Comparison of ENCODE assay signal across 8 mouse cellular contexts in genomic region chr5:113992339-113992831, GRCm38 (mm10). TPM values are rescaled to one million over a fixed set of nuclear protein-coding genes. Genes with fewer than 3 reads are reported as not detected.
DNase-seq lines count a peak whose midpoint lies in the region; ATAC-seq and TF ChIP-seq lines count a peak whose summit lies in the region.

No protein-coding gene starts in this region.

- peak overlapping the region; percentile 92 for H3K4me2 ChIP-seq in heart, embryonic 11.5 days
- peak overlapping the region; percentile 76 for H3K4me2 ChIP-seq in stomach, embryonic 14.5 days (replicated peaks; ENCODE audit: low read depth, low read length)

- no peak for TF ChIP-seq POLR2A in bone marrow macrophage, adult 2 months (IDR thresholded peaks at IDR 0.05; ENCODE audit: borderline replicate concordance, low read depth, low read length)

- WGBS in heart, embryonic 11.5 days (ENCODE audit: insufficient replicate concordance): 21% methylated on average over 12 of the region's 12 CpGs
- WGBS in stomach, embryonic 14.5 days: 6% methylated on average over 12 of the region's 12 CpGs

- no peaks in the 10 kb centered on the region for H3K27me3 ChIP-seq in heart, embryonic 11.5 days (ENCODE audit: control insufficient read depth, insufficient read depth, low read length)
- H3K27me3 ChIP-seq in megakaryocyte, embryonic 14.5 days (replicated peaks): peaks cover 16% of the 10 kb centered on the region
- H3K27me3 ChIP-seq in stomach, embryonic 14.5 days (ENCODE audit: control insufficient read depth, insufficient read depth, low read length): no peaks in the 10 kb centered on the region

- H3K4me3 ChIP-seq in bone marrow macrophage, adult 2 months (ENCODE audit: insufficient read depth, low read length): peak overlapping the region; percentile 93
- peak overlapping the region; percentile 82 for H3K4me3 ChIP-seq in heart, embryonic 11.5 days (ENCODE audit: low read depth, low read length)
- H3K4me3 ChIP-seq in megakaryocyte, embryonic 14.5 days (replicated peaks): peak overlapping the region; percentile 97
- H3K4me3 ChIP-seq in stomach, embryonic 14.5 days (ENCODE audit: low read depth, low read length): peak overlapping the region; percentile 81

- H3K4me1 ChIP-seq in bone marrow macrophage, adult 2 months (ENCODE audit: control insufficient read depth, insufficient read depth, low read length): peaks cover 17% of the 10 kb centered on the region
- H3K4me1 ChIP-seq in heart, embryonic 11.5 days (ENCODE audit: control insufficient read depth, insufficient read depth, low read length): peaks cover 38% of the 10 kb centered on the region
- peaks cover 52% of the 10 kb centered on the region for H3K4me1 ChIP-seq in megakaryocyte, embryonic 14.5 days
- H3K4me1 ChIP-seq in stomach, embryonic 14.5 days (ENCODE audit: control insufficient read depth, insufficient read depth, low read length): peaks cover 15% of the 10 kb centered on the region; the same call in 1 of the 2 replicates

- no peaks in the 10 kb centered on the region for H3K9me3 ChIP-seq in heart, embryonic 11.5 days (replicated peaks; ENCODE audit: control insufficient read depth, low read length)
- peaks cover 11% of the 10 kb centered on the region for H3K9me3 ChIP-seq in megakaryocyte, embryonic 14.5 days
- H3K9me3 ChIP-seq in stomach, embryonic 14.5 days (ENCODE audit: control insufficient read depth, low read depth, low read length): no peaks in the 10 kb centered on the region

- peak overlapping the region; percentile 95 for H3K9ac ChIP-seq in heart, embryonic 11.5 days (ENCODE audit: low read depth, low read length)
- peak overlapping the region; percentile 82 for H3K9ac ChIP-seq in stomach, embryonic 14.5 days (replicated peaks; ENCODE audit: low read depth, low read length)

- DNase-seq in cerebellum, postnatal 14 days: peak; percentile 39 to 44
- no peak for DNase-seq in cerebellum, adult 9-10 months
- DNase-seq in kidney, postnatal 25 days: peak; percentile 57 to 65
- DNase-seq in layer of hippocampus, postnatal 14 days (ENCODE audit: low spot score in 2 of 2): no peak

- H3K36me3 ChIP-seq in heart, embryonic 11.5 days (ENCODE audit: control insufficient read depth, insufficient read depth, low read length): no peaks in the 10 kb centered on the region
- peaks cover 6% of the 10 kb centered on the region for H3K36me3 ChIP-seq in megakaryocyte, embryonic 14.5 days (replicated peaks; ENCODE audit: low read length)
- peaks cover 6% of the 10 kb centered on the region; the same call in 1 of the 2 replicates for H3K36me3 ChIP-seq in stomach, embryonic 14.5 days (ENCODE audit: control insufficient read depth, insufficient read depth, low read length)

- TF ChIP-seq CTCF in bone marrow macrophage, adult 2 months (IDR thresholded peaks at IDR 0.05; ENCODE audit: low read depth, low read length): no peak

- ATAC-seq in heart, embryonic 11.5 days (replicated peaks; ENCODE audit: insufficient number of reproducible peaks, low FRiP score, low TSS enrichment): no peak
- no peak for ATAC-seq in stomach, embryonic 14.5 days (ENCODE audit: insufficient number of reproducible peaks, insufficient read depth, low FRiP score, low read depth)

- peak overlapping the region; percentile 53 for H3K27ac ChIP-seq in bone marrow macrophage, adult 2 months (ENCODE audit: insufficient read depth, low read depth, low read length)
- peak overlapping the region; percentile 89 for H3K27ac ChIP-seq in heart, embryonic 11.5 days (ENCODE audit: low read depth, low read length)
- H3K27ac ChIP-seq in stomach, embryonic 14.5 days (ENCODE audit: low read length): peak overlapping the region; percentile 96

RNA-seq across cellular contexts. Expression of gene Ssh1, which starts 1.3 kb away (rescaled TPM):
- polyA plus RNA-seq in bone marrow macrophage, adult 2 months (2012; ENCODE audit: insufficient read depth, insufficient read length, missing spikeins): 15.3 and 18.5 TPM in 2 replicates
- 18.2 and 35.8 TPM in 2 replicates for polyA plus RNA-seq in heart, embryonic 11.5 days (2014; fragmentation: Nextera tagmentation; extraction: Ambion mirVana)
- 2.9 and 3.9 TPM in 2 replicates for polyA plus RNA-seq in megakaryocyte, embryonic 14.5 days (2012; ENCODE audit: insufficient read depth, low replicate concordance)
- 22.2 and 25.0 TPM in 2 replicates for polyA plus RNA-seq in stomach, embryonic 14.5 days (2014; fragmentation: Nextera tagmentation; extraction: Ambion mirVana)
- total RNA-seq in layer of hippocampus, postnatal 14 days (2021): 10 to 100 TPM; 23.8 to 25.2 TPM

RNA-seq across cellular contexts. Expression of gene Dao, which starts 11.1 kb away (rescaled TPM):
- polyA plus RNA-seq in bone marrow macrophage, adult 2 months (2012; ENCODE audit: insufficient read depth, insufficient read length, missing spikeins): not detected in 2 replicates
- not detected in 2 replicates for polyA plus RNA-seq in heart, embryonic 11.5 days (2014; fragmentation: Nextera tagmentation; extraction: Ambion mirVana)
- polyA plus RNA-seq in megakaryocyte, embryonic 14.5 days (2012; ENCODE audit: insufficient read depth, low replicate concordance): not detected in 2 replicates
- polyA plus RNA-seq in stomach, embryonic 14.5 days (2014; fragmentation: Nextera tagmentation; extraction: Ambion mirVana): 0.16 and 0.17 TPM in 2 replicates
- not detected for total RNA-seq in layer of hippocampus, postnatal 14 days (2021)

Comparison
In these comparisons a context has a peak if more than half of its experiments do, and no peak if none do; other contexts are left out.
1. DNase-seq: peak in cerebellum, postnatal 14 days (2 of 2) and kidney, postnatal 25 days (2 of 2); none in cerebellum, adult 9-10 months (single experiment) and layer of hippocampus, postnatal 14 days (0 of 2).
2. Peak in every context shown above with its lines, with median percentiles within 50 percentile points of each other: H3K27ac ChIP-seq and H3K4me3 ChIP-seq.